Comparison of ENCODE assay signal across 5 mouse cellular contexts in the genomic region with DNA sequence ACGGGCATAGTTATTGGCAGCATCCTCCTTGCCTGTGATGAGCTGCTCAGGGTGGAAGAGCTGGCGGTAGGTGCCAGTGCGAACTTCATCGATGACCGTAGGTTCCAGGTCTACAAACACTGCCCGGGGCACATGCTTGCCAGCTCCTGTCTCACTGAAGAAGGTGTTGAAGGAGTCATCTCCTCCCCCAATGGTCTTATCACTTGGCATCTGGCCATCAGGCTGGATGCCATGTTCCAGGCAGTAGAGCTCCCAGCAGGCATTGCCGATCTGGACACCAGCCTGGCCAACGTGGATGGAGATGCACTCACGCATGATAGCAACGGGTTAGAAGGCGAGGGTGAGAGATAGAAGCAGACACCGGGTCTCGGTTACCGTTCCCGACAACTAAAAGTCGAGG. TPM values are rescaled to one million over a fixed set of nuclear protein-coding genes. Genes with fewer than 3 reads are reported as not detected.
"Had no signal": no experiment of that assay in that cellular context is flagged by ENCODE, and none has a peak within 500 bp of the region (broad histone marks: within the 10 kb centered on the region; RNA-seq: fewer than 3 reads in every experiment).

No protein-coding gene starts in this region.

RNA-seq across cellular contexts. Expression of gene Barx2, which starts 23.2 kb away (rescaled TPM):
- total RNA-seq: megakaryocyte, adult 5-6 weeks; megakaryocyte-erythroid progenitor cell, adult 5-6 weeks had no signal
- polyA plus RNA-seq: lung, embryonic 16.5 days; midbrain, embryonic 12.5 days; neural tube, embryonic 13.5 days had no signal
